ENCODE assay signal across 8 mouse cellular contexts in the genomic region with DNA sequence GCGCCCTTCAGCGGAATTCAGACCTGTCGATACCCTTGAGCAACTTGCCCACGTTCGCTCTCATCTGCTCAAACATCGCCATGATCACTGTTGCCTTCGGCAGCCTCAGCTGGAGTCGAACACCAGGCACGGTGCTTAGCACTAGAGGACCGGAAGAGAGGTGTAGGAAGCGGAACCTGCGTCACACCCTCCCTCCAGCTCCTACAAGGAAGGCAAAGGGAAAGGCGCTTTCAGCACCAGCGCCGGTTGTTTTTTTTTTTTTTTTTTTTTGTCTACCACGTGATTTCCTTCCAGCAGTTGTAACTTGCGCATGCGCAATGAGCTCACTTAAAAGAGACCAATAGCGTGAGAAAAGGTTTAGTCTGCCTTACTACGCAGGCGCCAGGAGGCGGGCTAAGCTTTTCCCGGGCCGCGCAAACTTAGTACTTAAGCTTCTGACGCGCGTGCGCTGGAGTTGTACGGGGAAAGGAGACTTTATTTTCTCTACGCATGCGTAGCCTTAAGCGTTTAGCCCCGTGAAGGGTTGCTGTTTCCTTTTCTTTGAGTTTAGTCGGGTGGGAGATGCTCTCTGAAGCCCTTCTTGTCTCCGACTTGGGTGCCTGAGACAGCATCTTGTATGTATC. TPM values are rescaled to one million over a fixed set of nuclear protein-coding genes. Genes with fewer than 3 reads are reported as not detected.
DNase-seq lines count a peak whose midpoint lies in the region; ATAC-seq lines count a peak whose summit lies in the region.

A gene (minus strand): TSS at position 214 of the 623 bp plus-strand sequence.
A gene (plus strand): TSS at position 400 of the 623 bp plus-strand sequence.

- intact Hi-C loops in heart, postnatal 14 days (cut with DNase I), result loop anchor here (10.0 kb wide), 1 partner anchor 193 kb away; a partner anchor contains a TSS

- WGBS in forebrain, embryonic 14.5 days, result under 1% methylated on average over 36 of the region's 36 CpGs
- under 1% methylated on average over 36 of the region's 36 CpGs for WGBS in neural tube, embryonic 15.5 days

- peaks cover 28% of the 10 kb centered on the region for H3K36me3 ChIP-seq in forebrain, embryonic 14.5 days (ENCODE audit: control insufficient read depth, insufficient read depth, low read length)
- H3K36me3 ChIP-seq in neural tube, embryonic 15.5 days, result peaks cover 27% of the 10 kb centered on the region

- H3K4me1 ChIP-seq in forebrain, embryonic 14.5 days (ENCODE audit: control insufficient read depth, insufficient read depth, low read length), result peaks cover 9% of the 10 kb centered on the region
- peaks cover 21% of the 10 kb centered on the region for H3K4me1 ChIP-seq in neural tube, embryonic 15.5 days

- peak; percentile 100 for DNase-seq in ES-CJ7 (ENCODE audit: low read depth, low spot score)
- peak; percentile 95 for DNase-seq in cerebellum, adult 11 months
- peak; percentile 100 for DNase-seq in forebrain, embryonic 14.5 days (ENCODE audit: low spot score)
- DNase-seq in heart, postnatal 14 days, result peak; percentile 95 to 97
- peak; percentile 99 for DNase-seq in layer of hippocampus, adult 11-12 months (ENCODE audit: low spot score)
- peak; percentile 97 to 98 for DNase-seq in lung, adult 18-20 months
- DNase-seq in testis, postnatal 14 days (ENCODE audit: low spot score), result peak; percentile 98

- H3K27ac ChIP-seq in forebrain, embryonic 14.5 days (ENCODE audit: low read depth, low read length), result peak within 1 kb of the TSS; percentile 55; the same call in 1 of the 2 replicates
- peak within 1 kb of the TSS; percentile 79 for H3K27ac ChIP-seq in neural tube, embryonic 15.5 days (replicated peaks)

- peak within 1 kb of the TSS; percentile 82 for H3K9ac ChIP-seq in forebrain, embryonic 14.5 days (ENCODE audit: low read length)
- H3K9ac ChIP-seq in neural tube, embryonic 15.5 days (replicated peaks), result peak within 1 kb of the TSS; percentile 64

- peak within 1 kb of the TSS; percentile 96 for H3K4me2 ChIP-seq in forebrain, embryonic 14.5 days (ENCODE audit: low read length)
- peak within 1 kb of the TSS; percentile 91 for H3K4me2 ChIP-seq in neural tube, embryonic 15.5 days

- no peaks in the 10 kb centered on the region for H3K27me3 ChIP-seq in forebrain, embryonic 14.5 days (replicated peaks; ENCODE audit: control insufficient read depth, insufficient read depth, low read length)
- no peaks in the 10 kb centered on the region for H3K27me3 ChIP-seq in neural tube, embryonic 15.5 days (replicated peaks)

- ATAC-seq in forebrain, embryonic 14.5 days, result peak; percentile 98
- peak; percentile 95 for ATAC-seq in neural tube, embryonic 15.5 days (ENCODE audit: low FRiP score)

- no peaks in the 10 kb centered on the region for H3K9me3 ChIP-seq in forebrain, embryonic 14.5 days (replicated peaks; ENCODE audit: control insufficient read depth, low read length)
- no peaks in the 10 kb centered on the region for H3K9me3 ChIP-seq in neural tube, embryonic 15.5 days (replicated peaks)

- H3K4me3 ChIP-seq in forebrain, embryonic 14.5 days (ENCODE audit: low read depth, low read length), result peak within 1 kb of the TSS; percentile 78
- peak within 1 kb of the TSS; percentile 64 for H3K4me3 ChIP-seq in neural tube, embryonic 15.5 days (replicated peaks)

RNA-seq across cellular contexts. Expression of the first gene that starts in this region (rescaled TPM):
- polyA plus RNA-seq in forebrain, embryonic 14.5 days (2014; fragmentation: Nextera tagmentation; extraction: Ambion mirVana), result 345 and 412 TPM in 2 replicates
- total RNA-seq in heart, postnatal 14 days (2021), result 100 to 1,000 TPM; 157 to 159 TPM
- polyA plus RNA-seq in neural tube, embryonic 15.5 days (2015; fragmentation: Nextera tagmentation; extraction: Ambion mirVana), result 306 and 324 TPM in 2 replicates

RNA-seq across cellular contexts. Expression of the second gene that starts in this region (rescaled TPM):
- 6.1 and 6.9 TPM in 2 replicates for polyA plus RNA-seq in forebrain, embryonic 14.5 days (2014; fragmentation: Nextera tagmentation; extraction: Ambion mirVana)
- 1 to 10 TPM in 1 of 2 experiments, under 1 TPM in 1; 0.96 to 2.4 TPM for total RNA-seq in heart, postnatal 14 days (2021)
- polyA plus RNA-seq in neural tube, embryonic 15.5 days (2015; fragmentation: Nextera tagmentation; extraction: Ambion mirVana), result 10.3 and 19.2 TPM in 2 replicates

Comparison
In these comparisons a context has a peak if more than half of its experiments do, and no peak if none do; other contexts are left out.
1. Peak in every context shown above with its lines: DNase-seq, ATAC-seq, H3K4me3 ChIP-seq and H3K27ac ChIP-seq.